Comparison of ENCODE assay signal across 8 mouse cellular contexts in genomic region chr12:27343606-27344410, GRCm38 (mm10). TPM values are rescaled to one million over a fixed set of nuclear protein-coding genes. Genes with fewer than 3 reads are reported as not detected.
A peak's percentile ranks its signal among the peaks of the same experiment; 100 is the strongest.
DNase-seq lines count a peak whose midpoint lies in the region; ATAC-seq lines count a peak whose summit lies in the region.

No protein-coding gene starts in this region.

- peaks cover 53% of the 10 kb centered on the region for H3K27me3 ChIP-seq in liver, embryonic 11.5 days (replicated peaks; ENCODE audit: control insufficient read depth, insufficient read depth, low read length)
- H3K27me3 ChIP-seq in forebrain, embryonic 10.5 days (ENCODE audit: poor library complexity, severe bottlenecking) = no peaks in the 10 kb centered on the region
- H3K27me3 ChIP-seq in intestine, embryonic 15.5 days (replicated peaks) = no peaks in the 10 kb centered on the region
- no peaks in the 10 kb centered on the region for H3K27me3 ChIP-seq in neural tube, embryonic 13.5 days

- DNase-seq in liver, embryonic 11.5 days (ENCODE audit: low spot score) = no peak
- DNase-seq in liver = no peak
- DNase-seq in forebrain, embryonic 10.5 days (ENCODE audit: extremely low spot score, low spot score) = no peak
- no peak for DNase-seq in Muller cell, postnatal 12 days (ENCODE audit: inconsistent ontology term)
- no peak for DNase-seq in cerebellum, adult 8-10 months
- DNase-seq in urinary bladder, postnatal 14 days (ENCODE audit: low spot score) = no peak

- H3K4me3 ChIP-seq in liver, embryonic 11.5 days (ENCODE audit: low read depth, low read length) = peak overlapping the region; percentile 51
- H3K4me3 ChIP-seq in forebrain, embryonic 10.5 days = peak overlapping the region; percentile 89
- H3K4me3 ChIP-seq in intestine, embryonic 15.5 days (replicated peaks) = peak overlapping the region; percentile 82
- H3K4me3 ChIP-seq in neural tube, embryonic 13.5 days = peak overlapping the region; percentile 100

- no peaks in the 10 kb centered on the region for H3K36me3 ChIP-seq in liver, embryonic 11.5 days (ENCODE audit: control insufficient read depth, insufficient read depth, low read length)
- peaks cover 13% of the 10 kb centered on the region for H3K36me3 ChIP-seq in forebrain, embryonic 10.5 days (replicated peaks)
- H3K36me3 ChIP-seq in intestine, embryonic 15.5 days = no peaks in the 10 kb centered on the region
- H3K36me3 ChIP-seq in neural tube, embryonic 13.5 days = no peaks in the 10 kb centered on the region

- peak overlapping the region; percentile 63 for H3K4me2 ChIP-seq in liver, embryonic 11.5 days
- peak overlapping the region; percentile 89 for H3K4me2 ChIP-seq in intestine, embryonic 15.5 days (replicated peaks)
- peak overlapping the region; percentile 62 for H3K4me2 ChIP-seq in neural tube, embryonic 13.5 days

- H3K9me3 ChIP-seq in liver, embryonic 11.5 days (ENCODE audit: control insufficient read depth, low read length) = no peaks in the 10 kb centered on the region
- no peaks in the 10 kb centered on the region for H3K9me3 ChIP-seq in forebrain, embryonic 10.5 days
- no peaks in the 10 kb centered on the region for H3K9me3 ChIP-seq in intestine, embryonic 15.5 days
- H3K9me3 ChIP-seq in neural tube, embryonic 13.5 days = no peaks in the 10 kb centered on the region

- no peaks in the 10 kb centered on the region for H3K4me1 ChIP-seq in liver, embryonic 11.5 days (replicated peaks; ENCODE audit: control insufficient read depth, insufficient read depth, low read length)
- peaks cover 30% of the 10 kb centered on the region for H3K4me1 ChIP-seq in forebrain, embryonic 10.5 days
- no peaks in the 10 kb centered on the region for H3K4me1 ChIP-seq in intestine, embryonic 15.5 days (replicated peaks)
- H3K4me1 ChIP-seq in neural tube, embryonic 13.5 days (replicated peaks) = peaks cover 20% of the 10 kb centered on the region

- peak overlapping the region; percentile 53; the same call in 1 of the 2 replicates for H3K9ac ChIP-seq in liver, embryonic 11.5 days (ENCODE audit: low read depth, low read length)
- H3K9ac ChIP-seq in intestine, embryonic 15.5 days = peak overlapping the region; percentile 54
- H3K9ac ChIP-seq in neural tube, embryonic 13.5 days = peak overlapping the region; percentile 80

- peak overlapping the region; percentile 83 for H3K27ac ChIP-seq in liver, embryonic 11.5 days (ENCODE audit: low read depth, low read length)
- H3K27ac ChIP-seq in forebrain, embryonic 10.5 days = peak overlapping the region; percentile 99
- peak overlapping the region; percentile 95 for H3K27ac ChIP-seq in intestine, embryonic 15.5 days
- H3K27ac ChIP-seq in neural tube, embryonic 13.5 days (replicated peaks) = peak overlapping the region; percentile 100

- ATAC-seq in liver, embryonic 11.5 days (replicated peaks; ENCODE audit: low FRiP score) = no peak
- no peak for ATAC-seq in intestine, embryonic 15.5 days
- ATAC-seq in neural tube, embryonic 13.5 days (ENCODE audit: low read depth) = peak; percentile 15

- WGBS in liver, embryonic 11.5 days = 12% methylated on average over 17 of the region's 17 CpGs
- WGBS in forebrain, embryonic 10.5 days = 1% methylated on average over 17 of the region's 17 CpGs
- WGBS in intestine, embryonic 15.5 days = 9% methylated on average over 17 of the region's 17 CpGs
- WGBS in neural tube, embryonic 13.5 days = 2% methylated on average over 17 of the region's 17 CpGs

RNA-seq across cellular contexts. Expression of gene Sox11, which starts 1.4 kb away (rescaled TPM):
- 32.2 and 32.4 TPM in 2 replicates for polyA plus RNA-seq in liver, embryonic 11.5 days (2014; fragmentation: Nextera tagmentation; extraction: Ambion mirVana)
- polyA plus RNA-seq in forebrain, embryonic 10.5 days (2016; fragmentation: Nextera tagmentation; extraction: Ambion mirVana) = 256 and 262 TPM in 2 replicates
- 30.9 and 37.5 TPM in 2 replicates for polyA plus RNA-seq in intestine, embryonic 15.5 days (2015; fragmentation: Nextera tagmentation; extraction: Ambion mirVana)
- 512 and 534 TPM in 2 replicates for polyA plus RNA-seq in neural tube, embryonic 13.5 days (2015; fragmentation: Nextera tagmentation; extraction: Ambion mirVana)
